Mouse (Mus musculus): ENCODE data around the gene Gnptg.
"Not testable (repeated sequence)": the region's sequence is repeated elsewhere in the genome, so short reads cannot be mapped to it uniquely, and the experiment has no call there.

The Gnptg gene

GRCm38 (mm10) chr17:25243131-25243780 is 3.3 kb upstream of the Gnptg start:
- no peak for DNase-seq (ENCODE audit: low read depth, low spot score)

GRCm38 (mm10) chr17:25235635-25236034 is 4.3 kb downstream of the Gnptg start:
- DNase-seq (ENCODE audit: low read depth, low spot score): peak; percentile 64

GRCm38 (mm10) chr17:25231621-25232020 is 8.3 kb downstream of the Gnptg start:
- DNase-seq (ENCODE audit: low read depth, low spot score): not testable (repeated sequence)

GRCm38 (mm10) chr17:25230700-25231099 is 9.2 kb downstream of the Gnptg start:
- no peak for DNase-seq (ENCODE audit: low read depth, low spot score)

GRCm38 (mm10) chr17:25230014-25230655 is 9.8 kb downstream of the Gnptg start:
- not testable (repeated sequence) for DNase-seq (ENCODE audit: low read depth, low spot score)

GRCm38 (mm10) chr17:25227991-25228390 is 11.9 kb downstream of the Gnptg start:
- no peak for DNase-seq (ENCODE audit: low read depth, low spot score)

GRCm38 (mm10) chr17:25225659-25226058 is 14.3 kb downstream of the Gnptg start:
- DNase-seq (ENCODE audit: low read depth, low spot score): no peak

GRCm38 (mm10) chr17:25224586-25225222 is 15.2 kb downstream of the Gnptg start:
- no peak for DNase-seq (ENCODE audit: low read depth, low spot score)

- DNase-seq (ENCODE audit: low read depth, low spot score): peak; percentile 69
These were observed 16.8 kb downstream of the Gnptg start for GRCm38 (mm10) chr17:25222951-25223601.

GRCm38 (mm10) chr17:25222504-25222940 is 17.4 kb downstream of the Gnptg start:
- peak; percentile 46 for DNase-seq (ENCODE audit: low read depth, low spot score)

GRCm38 (mm10) chr17:25221821-25222503 is 18.0 kb downstream of the Gnptg start:
- DNase-seq (ENCODE audit: low read depth, low spot score): peak; percentile 89

GRCm38 (mm10) chr17:25220746-25221145 is 19.2 kb downstream of the Gnptg start:
- no peak for DNase-seq (ENCODE audit: low read depth, low spot score)

- no peak for DNase-seq (ENCODE audit: low read depth, low spot score)
These were observed 20.2 kb downstream of the Gnptg start for GRCm38 (mm10) chr17:25219492-25220295.

- DNase-seq (ENCODE audit: low read depth, low spot score): peak; percentile 68
These were observed 21.0 kb downstream of the Gnptg start for GRCm38 (mm10) chr17:25218967-25219366.

- no peak for DNase-seq (ENCODE audit: low read depth, low spot score)
These were observed 24.5 kb downstream of the Gnptg start for GRCm38 (mm10) chr17:25215431-25215830.

GRCm38 (mm10) chr17:25211705-25212104 is 28.2 kb downstream of the Gnptg start:
- DNase-seq (ENCODE audit: low read depth, low spot score): peak; percentile 74

- peak; percentile 89 for DNase-seq (ENCODE audit: low read depth, low spot score)
These were observed 29.1 kb downstream of the Gnptg start for GRCm38 (mm10) chr17:25210680-25211466.

- DNase-seq (ENCODE audit: low read depth, low spot score): no peak
These were observed 29.9 kb downstream of the Gnptg start for GRCm38 (mm10) chr17:25210006-25210405.

GRCm38 (mm10) chr17:25202401-25202800 is 37.5 kb downstream of the Gnptg start:
- DNase-seq (ENCODE audit: low read depth, low spot score): no peak

GRCm38 (mm10) chr17:25189091-25189490 is 50.8 kb downstream of the Gnptg start:
- no peak for DNase-seq (ENCODE audit: low read depth, low spot score)

All from brain, adult 2 months (tissue).